Mouse (Mus musculus) layer of hippocampus, postnatal 10 days (tissue): ENCODE data around the gene Rdh5. TPM values are rescaled to one million over a fixed set of nuclear protein-coding genes. Genes with fewer than 3 reads are reported as not detected.

Experiments used
- DNase-seq, 2 experiments: peaks; one replicate each; pipeline ENCODE4 v3.0.0; 2021; ENCODE audit warnings: low spot score in 2 of 2
- long read RNA-seq: library from polyadenylated mRNA; stranded (forward); transcript quantifications from one replicate; pipeline ENCODE4 v2.0.0, GENCODE M21; 2023
- total RNA-seq, 2 experiments: library from RNA; stranded (reverse); gene quantifications; 2 replicates each; pipeline ENCODE4 v1.2.3; 2021

Gene Rdh5
- 1 to 10 TPM; 5.6 to 6.7 TPM for total RNA-seq
- long read RNA-seq, partial matches to known transcripts, result 3 of 10 reads
- long read RNA-seq, other reads (novel, unspliced or antisense), result 4 of 10 reads

GRCm38 (mm10) chr10:128922822-128923012, at the start of gene Rdh5:
Gene Rdh5 (minus strand): TSS chr10:128922888.
- no peak for DNase-seq

GRCm38 (mm10) chr10:128970740-128971250, 48.1 kb upstream of the Rdh5 start:
- DNase-seq, result no peak

GRCm38 (mm10) chr10:128968341-128968749, 45.7 kb upstream of the Rdh5 start:
- DNase-seq, result no peak

GRCm38 (mm10) chr10:128965871-128966270, 43.2 kb upstream of the Rdh5 start:
- no peak for DNase-seq

- DNase-seq, result no peak
Measured at GRCm38 (mm10) chr10:128964961-128965360, 42.3 kb upstream of the Rdh5 start.

- no peak for DNase-seq
Measured at GRCm38 (mm10) chr10:128960590-128961584, 38.2 kb upstream of the Rdh5 start, which contains the start of gene Mettl7b. Gene Mettl7b (minus strand): TSS chr10:128960988.

GRCm38 (mm10) chr10:128960142-128960541, 37.5 kb upstream of the Rdh5 start:
- DNase-seq, result no peak

- DNase-seq, result no peak
Measured at GRCm38 (mm10) chr10:128958340-128958739, 35.7 kb upstream of the Rdh5 start.

GRCm38 (mm10) chr10:128950208-128950887, 27.7 kb upstream of the Rdh5 start:
- no peak for DNase-seq

GRCm38 (mm10) chr10:128947496-128947895, 24.8 kb upstream of the Rdh5 start:
- DNase-seq, result no peak

GRCm38 (mm10) chr10:128945675-128946074, 23.0 kb upstream of the Rdh5 start:
- DNase-seq, result peak; percentile 53 to 58

- no peak for DNase-seq
Measured at GRCm38 (mm10) chr10:128940475-128941061, 17.9 kb upstream of the Rdh5 start.

- no peak for DNase-seq
Measured at GRCm38 (mm10) chr10:128938974-128939373, 16.3 kb upstream of the Rdh5 start.

GRCm38 (mm10) chr10:128938457-128938856, 15.8 kb upstream of the Rdh5 start:
- DNase-seq, result peak; percentile 60 to 70

- no peak for DNase-seq
Measured at GRCm38 (mm10) chr10:128937756-128938390, 15.2 kb upstream of the Rdh5 start.

GRCm38 (mm10) chr10:128935826-128936440, 13.2 kb upstream of the Rdh5 start:
- no peak for DNase-seq

- no peak for DNase-seq
Measured at GRCm38 (mm10) chr10:128934997-128935787, 12.5 kb upstream of the Rdh5 start.

GRCm38 (mm10) chr10:128933976-128934721, 11.5 kb upstream of the Rdh5 start:
- DNase-seq, result no peak

GRCm38 (mm10) chr10:128933574-128933973, 10.9 kb upstream of the Rdh5 start, which contains the start of gene Itga7:
Gene Itga7 (plus strand): TSS chr10:128933818.
- DNase-seq, result peak in 1 of 2 experiments; percentile 49
